Mouse (Mus musculus) cerebellum, postnatal 36 days (tissue): Measurements from ENCODE around the gene Rnd2.
A peak's percentile ranks its signal among the peaks of the same experiment; 100 is the strongest.
"Not testable (repeated sequence)": the region's sequence is repeated elsewhere in the genome, so short reads cannot be mapped to it uniquely, and the experiment has no call there.

Experiments
- DNase-seq, 2 experiments: peaks; one replicate each; pipeline ENCODE4 v3.0.0; 2021 to 2022; ENCODE audit warnings: mixed read lengths in 2 of 2

Gene Rnd2

GRCm38 (mm10) chr11:101447786-101448185, 17.0 kb upstream of the Rnd2 start:
- no peak for DNase-seq

- no peak for DNase-seq
Measured at GRCm38 (mm10) chr11:101448274-101448746, 16.5 kb upstream of the Rnd2 start, which contains the start of gene Ifi35. TSS of gene Ifi35 (plus strand) at chr11:101448407.

GRCm38 (mm10) chr11:101448899-101449298, 15.9 kb upstream of the Rnd2 start:
- no peak for DNase-seq

- DNase-seq, result not testable (repeated sequence)
Measured at GRCm38 (mm10) chr11:101449596-101449995, 15.2 kb upstream of the Rnd2 start.

- no peak for DNase-seq
Measured at GRCm38 (mm10) chr11:101450394-101450793, 14.4 kb upstream of the Rnd2 start.

GRCm38 (mm10) chr11:101451536-101451935, 13.3 kb upstream of the Rnd2 start:
- no peak for DNase-seq

- DNase-seq, result no peak
Measured at GRCm38 (mm10) chr11:101452093-101452774, 12.6 kb upstream of the Rnd2 start.

GRCm38 (mm10) chr11:101454702-101455101, 10.1 kb upstream of the Rnd2 start:
- no peak for DNase-seq

- DNase-seq, result no peak
Measured at GRCm38 (mm10) chr11:101455627-101456026, 9.2 kb upstream of the Rnd2 start.

- no peak for DNase-seq
Measured at GRCm38 (mm10) chr11:101457631-101458030, 7.2 kb upstream of the Rnd2 start.

- no peak for DNase-seq
Measured at GRCm38 (mm10) chr11:101458217-101458616, 6.6 kb upstream of the Rnd2 start.

GRCm38 (mm10) chr11:101459716-101460115, 5.1 kb upstream of the Rnd2 start:
- DNase-seq, result no peak

- no peak for DNase-seq
Measured at GRCm38 (mm10) chr11:101460321-101460720, 4.5 kb upstream of the Rnd2 start.

GRCm38 (mm10) chr11:101462141-101462540, 2.7 kb upstream of the Rnd2 start:
- DNase-seq, result no peak

GRCm38 (mm10) chr11:101462583-101463440, 2.0 kb upstream of the Rnd2 start:
- DNase-seq, result no peak

GRCm38 (mm10) chr11:101465101-101465868, 486 bp downstream of the Rnd2 start:
- DNase-seq, result peak in 1 of 2 experiments; percentile 16

GRCm38 (mm10) chr11:101465869-101466551, 1.2 kb downstream of the Rnd2 start, which contains the start of gene Vat1:
TSS of gene Vat1 (minus strand) at chr11:101466230.
- DNase-seq, result peak; percentile 51 to 62

GRCm38 (mm10) chr11:101466552-101466950, 1.8 kb downstream of the Rnd2 start:
- DNase-seq, result not testable (repeated sequence)

- peak; percentile 57 to 62 for DNase-seq
Measured at GRCm38 (mm10) chr11:101467477-101468262, 2.9 kb downstream of the Rnd2 start.

GRCm38 (mm10) chr11:101468263-101468688, 3.5 kb downstream of the Rnd2 start:
- peak in 1 of 2 experiments; percentile 22 for DNase-seq

- DNase-seq, result peak in 1 of 2 experiments; percentile 15
Measured at GRCm38 (mm10) chr11:101468731-101469130, 3.9 kb downstream of the Rnd2 start.
